Mouse (Mus musculus): Measurements from ENCODE around the gene Add2.

Gene Add2

GRCm38 (mm10) chr6:86050586-86051268, 22.2 kb downstream of the Add2 start:
- no peak for DNase-seq

DNA sequence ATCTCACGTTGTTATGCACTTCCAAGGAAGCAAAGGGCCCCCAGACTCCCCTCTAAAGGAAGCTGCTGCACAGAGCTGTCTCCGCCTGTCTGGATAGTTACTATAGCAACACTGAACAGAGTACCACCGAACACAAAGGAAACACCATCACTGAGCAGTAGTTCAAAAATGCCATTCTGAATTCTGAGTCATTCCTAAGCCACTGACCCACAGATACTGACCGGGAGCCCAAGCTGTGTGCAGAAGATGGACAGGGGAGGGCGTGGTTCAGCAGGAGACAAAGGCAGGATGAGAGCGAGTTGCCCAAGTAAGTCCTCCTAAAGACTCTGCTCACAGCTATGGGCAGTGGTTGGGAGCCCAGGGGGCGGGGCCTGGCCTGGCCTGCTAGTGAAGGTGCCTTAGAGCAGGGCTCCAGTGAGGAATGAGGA, 23.6 kb downstream of the Add2 start:
- DNase-seq, result peak; percentile 2

DNA sequence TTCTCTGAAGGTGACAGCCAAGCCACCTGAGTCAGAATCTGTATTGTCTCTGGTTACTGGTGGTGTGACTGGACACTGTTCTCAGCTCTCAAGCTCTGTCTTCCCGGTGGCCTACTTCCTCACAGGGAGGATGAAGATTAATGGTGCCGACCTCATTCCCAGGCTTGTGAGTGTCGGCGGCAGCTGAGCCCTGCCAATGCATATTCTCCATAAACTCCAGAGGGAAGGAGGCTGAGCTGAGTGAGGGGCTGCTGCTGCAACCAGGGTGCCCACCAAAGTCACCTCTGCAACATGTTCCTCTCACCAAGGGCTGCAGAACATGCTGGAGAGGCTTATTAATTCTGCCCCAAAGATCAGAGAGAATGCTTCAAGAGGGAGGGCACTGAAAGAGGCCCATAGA, 24.1 kb downstream of the Add2 start:
- DNase-seq, result no peak

DNA sequence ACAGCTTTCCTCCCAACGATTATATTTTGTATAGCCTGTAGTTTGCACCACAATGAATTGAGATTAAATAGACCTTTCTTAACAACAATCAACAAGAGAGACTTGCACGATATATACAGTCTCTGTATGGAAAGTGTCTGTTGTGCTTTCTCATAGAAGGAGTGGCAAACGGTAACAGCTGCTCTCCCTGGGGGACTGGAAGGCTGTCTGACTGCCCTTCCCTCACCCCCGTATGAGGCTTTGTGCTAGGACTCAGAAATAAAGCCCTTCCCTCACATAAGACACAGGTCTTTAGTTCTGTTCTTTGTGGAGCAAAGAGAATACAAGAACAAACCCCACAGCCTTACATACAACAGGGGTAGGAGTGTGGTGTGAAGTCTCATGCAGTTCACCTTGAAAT, 24.6 kb downstream of the Add2 start:
- DNase-seq, result no peak

GRCm38 (mm10) chr6:86053594-86053993, 25.1 kb downstream of the Add2 start:
- DNase-seq, result no peak

GRCm38 (mm10) chr6:86058475-86058874, 30.0 kb downstream of the Add2 start:
- DNase-seq, result no peak

GRCm38 (mm10) chr6:86059151-86059853, 30.8 kb downstream of the Add2 start:
- DNase-seq, result no peak

GRCm38 (mm10) chr6:86060170-86060569, 31.7 kb downstream of the Add2 start:
- no peak for DNase-seq

DNA sequence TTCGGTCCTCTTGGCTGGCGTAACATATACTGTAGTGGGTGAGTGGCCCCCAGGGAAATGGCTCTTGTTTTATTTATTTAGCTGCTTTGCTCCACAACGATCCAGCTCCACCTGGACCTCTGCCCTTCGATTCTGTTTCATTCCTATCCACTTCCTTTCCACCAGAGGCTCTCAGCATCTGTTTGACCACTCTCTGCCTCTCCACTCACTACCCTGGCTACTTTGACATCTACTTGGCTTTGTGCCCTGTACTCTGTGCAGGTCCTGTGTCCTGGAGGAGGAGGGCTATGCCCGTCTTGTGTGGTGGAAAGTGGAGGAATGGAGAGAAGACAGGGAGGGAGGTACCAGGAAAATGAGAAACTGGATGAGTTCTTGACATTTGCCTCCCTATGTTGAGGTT, 33.7 kb downstream of the Add2 start:
- DNase-seq, result no peak

GRCm38 (mm10) chr6:86062684-86063083, 34.2 kb downstream of the Add2 start:
- DNase-seq, result no peak

GRCm38 (mm10) chr6:86064318-86065016, 36.0 kb downstream of the Add2 start:
- no peak for DNase-seq

- DNase-seq, result no peak
Observed at GRCm38 (mm10) chr6:86066727-86067126, 38.2 kb downstream of the Add2 start.

DNA sequence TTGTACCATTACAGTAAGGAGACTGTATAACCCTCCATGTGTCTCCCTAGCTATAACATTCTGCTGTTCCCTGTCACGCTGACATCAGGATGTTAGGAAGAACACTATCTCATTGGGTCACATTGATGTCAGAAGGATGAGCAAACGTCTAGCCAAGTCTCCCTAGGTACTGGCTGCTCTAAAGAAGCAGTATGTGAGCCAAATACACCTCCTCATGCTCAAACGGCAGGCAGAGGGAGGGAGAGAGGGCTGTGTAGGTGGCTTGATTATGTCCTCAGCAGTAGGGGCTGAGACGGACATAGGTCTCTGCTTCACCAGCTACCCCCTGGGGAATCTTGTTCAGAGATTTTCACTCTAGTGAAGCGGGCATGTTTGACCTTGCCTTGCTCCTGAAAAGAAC, 38.7 kb downstream of the Add2 start:
- DNase-seq, result no peak

DNA sequence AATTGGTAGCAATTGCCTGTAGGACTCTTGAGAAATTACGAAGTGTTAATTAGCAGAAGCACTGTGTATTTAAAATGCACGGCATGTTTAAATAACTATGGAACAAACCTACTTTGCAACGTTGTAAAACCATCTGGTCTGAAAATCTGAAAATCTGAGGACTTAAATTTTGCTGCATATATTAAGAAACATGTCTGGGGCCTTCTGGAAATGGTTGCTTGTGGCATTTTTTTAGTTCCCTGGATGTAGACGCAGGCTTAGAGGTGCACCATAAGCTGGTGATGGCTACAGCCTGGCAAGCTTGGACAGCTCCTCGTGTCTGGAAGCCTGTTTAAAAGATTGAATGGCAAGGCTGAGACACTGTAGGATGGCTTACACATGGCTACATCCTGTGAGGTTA, 40.5 kb downstream of the Add2 start:
- DNase-seq, result no peak

GRCm38 (mm10) chr6:86069856-86070255, 41.4 kb downstream of the Add2 start:
- no peak for DNase-seq

DNA sequence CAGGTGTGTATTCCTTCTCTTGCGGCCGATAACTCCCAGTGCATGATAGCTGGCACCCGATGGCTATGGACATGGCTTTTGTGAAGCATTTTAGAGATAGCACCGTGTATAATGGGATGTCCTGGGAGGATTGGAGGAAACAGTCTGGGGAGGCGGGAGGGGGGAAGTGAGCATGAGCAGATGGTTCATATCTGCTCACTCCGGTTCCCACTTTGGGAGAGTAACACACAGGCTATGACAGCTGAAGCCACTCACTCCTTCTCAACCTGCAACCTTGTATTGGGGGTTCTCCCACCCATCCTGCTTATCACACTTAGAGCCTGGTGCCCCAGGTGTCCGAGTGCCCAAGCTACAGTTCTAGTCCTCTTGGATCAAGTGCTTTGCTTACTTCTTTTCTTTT, 41.8 kb downstream of the Add2 start:
- DNase-seq, result no peak

- no peak for DNase-seq
Observed at GRCm38 (mm10) chr6:86073882-86074281, 45.4 kb downstream of the Add2 start.

DNA sequence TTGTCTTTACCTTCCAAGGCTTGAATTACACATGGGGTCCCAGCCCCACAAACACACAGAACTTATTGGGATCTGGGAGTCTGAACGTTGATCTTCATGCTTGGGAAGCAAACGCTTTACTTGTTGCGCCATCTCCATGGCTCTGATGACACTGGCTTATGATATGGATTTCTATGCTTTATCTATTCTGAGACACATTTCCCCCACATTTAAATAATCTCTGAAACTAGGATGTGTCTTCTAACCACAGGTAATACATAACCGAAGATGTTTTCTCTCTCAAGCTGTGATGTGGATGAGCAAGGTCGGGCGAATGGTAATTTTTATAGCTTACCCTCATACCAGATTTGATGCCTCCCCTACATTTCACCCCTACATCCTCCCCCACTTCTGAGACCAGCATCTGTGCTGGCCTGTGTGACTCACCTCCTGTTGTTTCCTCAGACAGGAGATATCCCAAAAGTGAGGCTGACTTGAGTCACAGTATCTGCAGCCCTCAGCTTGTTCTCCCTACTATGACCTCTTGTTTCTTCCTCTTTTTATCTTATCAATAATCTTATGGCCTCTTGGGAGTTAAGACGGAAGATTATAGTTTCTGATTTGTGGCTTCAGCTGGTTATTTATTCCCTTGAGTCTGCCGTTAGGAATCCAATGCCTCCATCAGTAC, 46.2 kb downstream of the Add2 start:
- DNase-seq, result no peak

GRCm38 (mm10) chr6:86076525-86076924, 48.0 kb downstream of the Add2 start:
- no peak for DNase-seq

DNA sequence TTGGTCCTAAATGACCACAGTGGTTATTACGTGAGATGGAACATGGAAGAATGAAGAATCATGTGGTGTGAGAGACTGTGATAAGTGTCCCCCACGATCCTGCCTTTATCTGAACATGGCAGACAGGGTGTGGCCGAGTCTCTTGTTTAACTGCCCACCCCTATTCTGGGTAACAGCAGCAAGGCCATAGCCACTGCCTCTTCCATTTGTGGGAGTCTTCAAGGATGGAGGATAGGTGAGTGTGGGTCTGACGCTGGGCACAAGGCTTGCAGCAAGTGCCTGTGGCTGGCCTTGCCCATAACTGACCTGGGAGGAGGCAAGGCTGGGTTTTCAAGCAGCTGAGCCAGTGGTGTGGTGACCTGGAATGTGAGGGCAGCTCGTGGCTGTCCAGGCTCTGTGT, 49.4 kb downstream of the Add2 start:
- no peak for DNase-seq

- DNase-seq, result no peak
Observed at GRCm38 (mm10) chr6:86078361-86079010, 50.0 kb downstream of the Add2 start.

GRCm38 (mm10) chr6:86079323-86079722, 50.8 kb downstream of the Add2 start:
- DNase-seq, result no peak

- DNase-seq, result peak; percentile 59
Observed at GRCm38 (mm10) chr6:86085518-86085917, 57.0 kb downstream of the Add2 start.
